Mouse (Mus musculus) embryonic facial prominence, embryonic 13.5 days (tissue): ENCODE measurements at regions not wholly inside any gene's neighbourhood (a gene's known extent, or its start where the extent isn't known, plus 50 kb on each side); places are given as distances from the start of the nearest gene placed in this dataset.

ENCODE experiments used
- ATAC-seq: fragments of 200-750 bp; cut with Nextera tagmentation; 2 replicates; pipeline ENCODE4 v1.8.0; 2017; ENCODE audit warnings: low read depth; ENCODE audit not compliant: insufficient number of reproducible peaks, insufficient read depth, low FRiP score, low TSS enrichment
- H3K27ac ChIP-seq: fragments of 300-500 bp; sonication (generic); 2 replicates; pipeline ENCODE4 v1.5.1; 2015; ENCODE audit warnings: moderate library complexity, mild to moderate bottlenecking, inconsistent platforms
- H3K27me3 ChIP-seq: fragments of 300-500 bp; sonication (generic); 2 replicates; pipeline ENCODE4 v1.6.1; 2015; ENCODE audit warnings: mild to moderate bottlenecking, inconsistent platforms
- H3K36me3 ChIP-seq: fragments of 300-500 bp; sonication (generic); 2 replicates; pipeline ENCODE4 v1.6.1; 2015; ENCODE audit warnings: mild to moderate bottlenecking, inconsistent platforms
- H3K4me1 ChIP-seq: fragments of 300-500 bp; sonication (generic); 2 replicates; pipeline ENCODE4 v1.6.1; 2015; ENCODE audit warnings: inconsistent platforms
- H3K4me2 ChIP-seq: fragments of 300-500 bp; sonication (generic); 2 replicates; pipeline ENCODE4 v1.6.1; 2015; ENCODE audit warnings: moderate library complexity, mild to moderate bottlenecking, inconsistent platforms
- H3K4me3 ChIP-seq: fragments of 300-500 bp; sonication (generic); 2 replicates; pipeline ENCODE4 v1.5.1; 2015; ENCODE audit warnings: mild to moderate bottlenecking, inconsistent platforms
- H3K9ac ChIP-seq: fragments of 300-500 bp; sonication (generic); 2 replicates; pipeline ENCODE4 v1.6.1; 2015; ENCODE audit warnings: mild to moderate bottlenecking, inconsistent platforms
- H3K9me3 ChIP-seq: fragments of 300-500 bp; sonication (generic); 2 replicates; pipeline ENCODE4 v1.6.1; 2016; ENCODE audit warnings: inconsistent platforms
- WGBS: fragments of 180-500 bp; shearing (Covaris S2); methylation state at CpG from one replicate; pipeline ENCODE4 v1.1.7; 2015; ENCODE audit warnings: mixed read lengths; 5-methylcytosine and 5-hydroxymethylcytosine counted together

GRCm38 (mm10) chr11:12757677-12758076 is 292.9 kb upstream of the Cobl start:
- no peak for ATAC-seq

GRCm38 (mm10) chr11:12750016-12750415 is 285.3 kb upstream of the Cobl start:
- Histone ChIP-seq H3K9ac (no peak overlapping the region), H3K36me3 (no peaks in the 10 kb centered on the region), H3K4me2 (no peak overlapping the region), H3K9me3 (no peaks in the 10 kb centered on the region), H3K27me3 (no peaks in the 10 kb centered on the region), H3K27ac (no peak overlapping the region), H3K4me3 (no peak overlapping the region), H3K4me1 (no peaks in the 10 kb centered on the region)
- 93% methylated on average over 1 of the region's 1 CpGs for WGBS
- ATAC-seq = no peak

More at GRCm38 (mm10) chr11:12757677-12758076, 292.9 kb upstream of the Cobl start:
- Histone ChIP-seq H3K27me3 (no peaks in the 10 kb centered on the region), H3K4me3 (no peak overlapping the region), H3K27ac (no peak overlapping the region), H3K4me1 (no peaks in the 10 kb centered on the region), H3K9ac (no peak overlapping the region), H3K4me2 (no peak overlapping the region), H3K9me3 (no peaks in the 10 kb centered on the region), H3K36me3 (no peaks in the 10 kb centered on the region)
- WGBS = 72% methylated on average over 1 of the region's 1 CpGs

- Histone ChIP-seq H3K36me3 (no peaks in the 10 kb centered on the region), H3K4me3 (no peak overlapping the region), H3K4me1 (no peaks in the 10 kb centered on the region), H3K27me3 (no peaks in the 10 kb centered on the region), H3K27ac (no peak overlapping the region), H3K4me2 (no peak overlapping the region), H3K9ac (no peak overlapping the region), H3K9me3 (no peaks in the 10 kb centered on the region)
- ATAC-seq = no peak
- WGBS = 86% methylated on average over 4 of the region's 4 CpGs
Observed at GRCm38 (mm10) chr11:12749245-12749644, 284.5 kb upstream of the Cobl start.

- Histone ChIP-seq H3K36me3 (no peaks in the 10 kb centered on the region), H3K4me1 (no peaks in the 10 kb centered on the region), H3K9me3 (no peaks in the 10 kb centered on the region), H3K27me3 (no peaks in the 10 kb centered on the region), H3K27ac (no peak overlapping the region), H3K4me2 (no peak overlapping the region), H3K4me3 (no peak overlapping the region), H3K9ac (no peak overlapping the region)
- 57% methylated on average over 2 of the region's 2 CpGs for WGBS
- no peak for ATAC-seq
Observed at GRCm38 (mm10) chr11:12742159-12742523, 277.4 kb upstream of the Cobl start.

GRCm38 (mm10) chr11:12741418-12742158 is 276.8 kb upstream of the Cobl start:
- no peak overlapping the region for H3K4me3 ChIP-seq
- H3K9me3 ChIP-seq = no peaks in the 10 kb centered on the region
- no peak overlapping the region for H3K27ac ChIP-seq
- H3K36me3 ChIP-seq = no peaks in the 10 kb centered on the region
- no peak overlapping the region for H3K9ac ChIP-seq
- no peak for ATAC-seq
- no peak overlapping the region for H3K4me2 ChIP-seq
- 80% methylated on average over 3 of the region's 3 CpGs for WGBS
- no peaks in the 10 kb centered on the region for H3K4me1 ChIP-seq
- H3K27me3 ChIP-seq = no peaks in the 10 kb centered on the region

- no peak overlapping the region for H3K27ac ChIP-seq
- no peaks in the 10 kb centered on the region for H3K4me1 ChIP-seq
- H3K9ac ChIP-seq = no peak overlapping the region
- H3K36me3 ChIP-seq = no peaks in the 10 kb centered on the region
- H3K4me3 ChIP-seq = no peak overlapping the region
- no peaks in the 10 kb centered on the region for H3K27me3 ChIP-seq
- H3K4me2 ChIP-seq = no peak overlapping the region
- no peaks in the 10 kb centered on the region for H3K9me3 ChIP-seq
- no peak for ATAC-seq
- 95% methylated on average over 1 of the region's 1 CpGs for WGBS
Observed at GRCm38 (mm10) chr11:12734274-12734673, 269.5 kb upstream of the Cobl start.

GRCm38 (mm10) chr11:12727293-12727692 is 262.5 kb upstream of the Cobl start:
- H3K4me3 ChIP-seq = no peak overlapping the region
- ATAC-seq = no peak
- no peak overlapping the region for H3K27ac ChIP-seq
- H3K27me3 ChIP-seq = no peaks in the 10 kb centered on the region
- H3K36me3 ChIP-seq = no peaks in the 10 kb centered on the region
- no peak overlapping the region for H3K4me2 ChIP-seq
- H3K9me3 ChIP-seq = no peaks in the 10 kb centered on the region
- 74% methylated on average over 1 of the region's 1 CpGs for WGBS
- H3K9ac ChIP-seq = no peak overlapping the region
- no peaks in the 10 kb centered on the region for H3K4me1 ChIP-seq

GRCm38 (mm10) chr11:12726492-12726891 is 261.7 kb upstream of the Cobl start:
- no peaks in the 10 kb centered on the region for H3K4me1 ChIP-seq
- H3K27me3 ChIP-seq = no peaks in the 10 kb centered on the region
- no peak overlapping the region for H3K9ac ChIP-seq
- no peak overlapping the region for H3K27ac ChIP-seq
- H3K9me3 ChIP-seq = no peaks in the 10 kb centered on the region
- H3K4me2 ChIP-seq = no peak overlapping the region
- no peak overlapping the region for H3K4me3 ChIP-seq
- WGBS = 82% methylated on average over 4 of the region's 4 CpGs
- no peak for ATAC-seq
- H3K36me3 ChIP-seq = no peaks in the 10 kb centered on the region

- H3K4me2 ChIP-seq = no peak overlapping the region
- H3K9me3 ChIP-seq = no peaks in the 10 kb centered on the region
- WGBS = 45% methylated on average over 1 of the region's 1 CpGs
- no peak overlapping the region for H3K9ac ChIP-seq
- H3K4me3 ChIP-seq = no peak overlapping the region
- H3K36me3 ChIP-seq = no peaks in the 10 kb centered on the region
- H3K4me1 ChIP-seq = no peaks in the 10 kb centered on the region
- no peaks in the 10 kb centered on the region for H3K27me3 ChIP-seq
- ATAC-seq = no peak
- H3K27ac ChIP-seq = no peak overlapping the region
Observed at GRCm38 (mm10) chr11:12722320-12722719, 257.6 kb upstream of the Cobl start.

GRCm38 (mm10) chr11:12720169-12720568 is 255.4 kb upstream of the Cobl start:
- Histone ChIP-seq H3K27me3 (no peaks in the 10 kb centered on the region), H3K4me3 (no peak overlapping the region), H3K27ac (no peak overlapping the region), H3K36me3 (no peaks in the 10 kb centered on the region), H3K9me3 (no peaks in the 10 kb centered on the region), H3K4me2 (no peak overlapping the region), H3K9ac (no peak overlapping the region), H3K4me1 (no peaks in the 10 kb centered on the region)
- no peak for ATAC-seq
- 88% methylated on average over 3 of the region's 3 CpGs for WGBS

- ATAC-seq = no peak
- Histone ChIP-seq H3K4me2 (no peak overlapping the region), H3K36me3 (no peaks in the 10 kb centered on the region), H3K9me3 (no peaks in the 10 kb centered on the region), H3K27me3 (no peaks in the 10 kb centered on the region), H3K4me1 (no peaks in the 10 kb centered on the region), H3K9ac (no peak overlapping the region), H3K27ac (no peak overlapping the region), H3K4me3 (no peak overlapping the region)
- 15% methylated on average over 5 of the region's 5 CpGs for WGBS
Observed at GRCm38 (mm10) chr11:12696321-12696720, 231.6 kb upstream of the Cobl start.

GRCm38 (mm10) chr11:12692836-12693235 is 228.1 kb upstream of the Cobl start:
- Histone ChIP-seq H3K4me3 (no peak overlapping the region), H3K9me3 (no peaks in the 10 kb centered on the region), H3K27me3 (no peaks in the 10 kb centered on the region), H3K27ac (no peak overlapping the region), H3K4me1 (no peaks in the 10 kb centered on the region), H3K36me3 (no peaks in the 10 kb centered on the region), H3K4me2 (no peak overlapping the region), H3K9ac (no peak overlapping the region)
- 0 out of 2 replicates have a peak, but pooled peaks have one; percentile 37 for ATAC-seq
